Mouse (Mus musculus): ENCODE measurements at regions not wholly inside any gene's neighbourhood (a gene's known extent, or its start where the extent isn't known, plus 50 kb on each side); places are given as distances from the start of the nearest gene placed in this dataset.

DNA sequence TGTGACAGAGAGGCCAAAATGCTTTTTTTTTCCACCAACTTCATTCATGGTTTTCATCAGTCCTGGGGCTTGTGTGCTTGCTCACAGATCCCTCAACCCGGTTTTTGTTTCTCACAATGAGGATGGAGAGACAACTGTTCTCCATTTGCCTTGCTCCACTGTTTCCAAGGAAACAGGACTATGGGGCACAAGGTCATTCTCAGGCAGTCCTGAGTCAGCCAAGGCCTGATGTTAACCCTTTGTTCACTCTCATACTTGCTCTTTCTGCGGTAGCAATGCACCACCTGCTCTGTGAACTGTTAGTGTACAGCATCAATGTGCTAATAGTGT lies 206.5 kb downstream of the Hace1 start:
- TF ChIP-seq POLR2A (IDR thresholded peaks at IDR 0.05; ENCODE audit: borderline replicate concordance, extremely low read depth, insufficient read depth, insufficient read length, poor library complexity, severe bottlenecking): no peak
- TF ChIP-seq CTCF (IDR thresholded peaks at IDR 0.05; ENCODE audit: borderline replicate concordance, extremely low read depth, insufficient read depth, insufficient read length): no peak

Measured in brain, embryonic 14.5 days (tissue).